Mouse (Mus musculus): ENCODE measurements at regions not wholly inside any gene's neighbourhood (a gene's known extent, or its start where the extent isn't known, plus 50 kb on each side); places are given as distances from the start of the nearest gene placed in this dataset.

GRCm38 (mm10) chr11:111913891-111914290, 847.9 kb downstream of the Kcnj2 start:
- TF ChIP-seq CTCF (IDR thresholded peaks at IDR 0.05; ENCODE audit: low read depth) = no peak
- no peak for TF ChIP-seq EP300 (IDR thresholded peaks at IDR 0.05; ENCODE audit: low read depth)
